Mouse (Mus musculus) cortical plate, adult 2 months (tissue): Measurements from ENCODE around the gene Fam189a1. TPM values are rescaled to one million over a fixed set of nuclear protein-coding genes. Genes with fewer than 3 reads are reported as not detected.

Experiments used
- H3K27ac ChIP-seq: fragments of 200-500 bp; 2 replicates; pipeline ENCODE4 v1.5.1; 2012; ENCODE audit warnings: low read length, control low read depth, inconsistent platforms; ENCODE audit not compliant: insufficient read depth
- H3K4me1 ChIP-seq: fragments of 200-500 bp; 2 replicates; pipeline ENCODE4 v1.6.1; 2011; ENCODE audit warnings: low read length; ENCODE audit not compliant: control insufficient read depth, insufficient read depth
- H3K4me3 ChIP-seq: fragments of 200-500 bp; 2 replicates; pipeline ENCODE4 v1.5.1; 2011; ENCODE audit warnings: mild to moderate bottlenecking, low read length, control low read depth; ENCODE audit not compliant: insufficient read depth
- CTCF ChIP-seq: fragments of 200-500 bp; IDR thresholded peaks from 2 replicates; pipeline ENCODE4 v1.5.1; 2011; ENCODE audit warnings: mild to moderate bottlenecking, control low read depth, low read length; ENCODE audit not compliant: insufficient read depth; ENCODE audit errors: extremely low read depth
- POLR2A ChIP-seq: fragments of 200-500 bp; IDR thresholded peaks from 2 replicates; pipeline ENCODE4 v1.6.1; 2011; ENCODE audit warnings: mild to moderate bottlenecking, low read length, control low read depth; ENCODE audit not compliant: insufficient read depth; ENCODE audit errors: extremely low read depth
- polyA plus RNA-seq: library from polyadenylated mRNA; depleted of rRNA; stranded (reverse); fragments of >200 nt; gene quantifications from 2 replicates; pipeline ENCODE4 v1.2.3, GENCODE M21; 2012

Gene Fam189a1
- polyA plus RNA-seq, 1 experiment: 61.3 TPM

- Histone ChIP-seq H3K4me1 (peaks cover 9% of the 10 kb centered on the region; the same call in 1 of the 2 replicates), H3K4me3 (no peak overlapping the region), H3K27ac (no peak overlapping the region)
- TF ChIP-seq CTCF: no peak
- no peak for TF ChIP-seq POLR2A
Measured at GRCm38 (mm10) chr7:65105097-65105467, 51.3 kb downstream of the Fam189a1 start.

GRCm38 (mm10) chr7:65104207-65105096, 51.9 kb downstream of the Fam189a1 start:
- H3K27ac ChIP-seq: no peak overlapping the region
- no peak overlapping the region for H3K4me3 ChIP-seq
- no peak for TF ChIP-seq CTCF
- no peak for TF ChIP-seq POLR2A
- H3K4me1 ChIP-seq: peaks cover 9% of the 10 kb centered on the region; the same call in 1 of the 2 replicates

- Histone ChIP-seq H3K4me1 (peaks cover 19% of the 10 kb centered on the region), H3K27ac (no peak overlapping the region), H3K4me3 (no peak overlapping the region)
- TF ChIP-seq POLR2A (no peak), CTCF (no peak)
Measured at GRCm38 (mm10) chr7:65101661-65102060, 54.7 kb downstream of the Fam189a1 start.

GRCm38 (mm10) chr7:65097708-65098107, 58.7 kb downstream of the Fam189a1 start:
- Histone ChIP-seq H3K4me1 (peaks cover 23% of the 10 kb centered on the region), H3K27ac (no peak overlapping the region), H3K4me3 (no peak overlapping the region)
- TF ChIP-seq CTCF (no peak), POLR2A (0 out of 2 replicates have a peak, but pooled peaks have one; percentile 7)

GRCm38 (mm10) chr7:65095631-65096107, 60.7 kb downstream of the Fam189a1 start:
- H3K4me1 ChIP-seq: peaks cover 29% of the 10 kb centered on the region
- no peak overlapping the region for H3K4me3 ChIP-seq
- TF ChIP-seq CTCF: no peak
- H3K27ac ChIP-seq: no peak overlapping the region

- Histone ChIP-seq H3K4me3 (no peak overlapping the region), H3K27ac (no peak overlapping the region; the same call in 1 of the 2 replicates), H3K4me1 (peaks cover 25% of the 10 kb centered on the region)
- no peak for TF ChIP-seq POLR2A
- TF ChIP-seq CTCF: no peak
Measured at GRCm38 (mm10) chr7:65093314-65093713, 63.1 kb downstream of the Fam189a1 start.

- TF ChIP-seq POLR2A (no peak), CTCF (no peak)
- H3K4me1 ChIP-seq: peaks cover 18% of the 10 kb centered on the region
- H3K4me3 ChIP-seq: no peak overlapping the region
- H3K27ac ChIP-seq: no peak overlapping the region
Measured at GRCm38 (mm10) chr7:65091486-65091885, 64.9 kb downstream of the Fam189a1 start.

- H3K4me3 ChIP-seq: no peak overlapping the region
Measured at GRCm38 (mm10) chr7:65085972-65086371, 70.4 kb downstream of the Fam189a1 start.

GRCm38 (mm10) chr7:65082778-65083091, 73.6 kb downstream of the Fam189a1 start:
- TF ChIP-seq CTCF (no peak), POLR2A (no peak)

More at GRCm38 (mm10) chr7:65085972-65086371, 70.4 kb downstream of the Fam189a1 start:
- Histone ChIP-seq H3K27ac (no peak overlapping the region), H3K4me1 (peaks cover 2% of the 10 kb centered on the region)
- TF ChIP-seq POLR2A (no peak), CTCF (no peak)

GRCm38 (mm10) chr7:65081979-65082777, 74.2 kb downstream of the Fam189a1 start:
- Histone ChIP-seq H3K27ac (no peak overlapping the region), H3K4me3 (no peak overlapping the region), H3K4me1 (peaks cover 2% of the 10 kb centered on the region; the same call in 1 of the 2 replicates)
- TF ChIP-seq CTCF: no peak
- no peak for TF ChIP-seq POLR2A

More at GRCm38 (mm10) chr7:65082778-65083091, 73.6 kb downstream of the Fam189a1 start:
- Histone ChIP-seq H3K4me3 (no peak overlapping the region), H3K27ac (no peak overlapping the region), H3K4me1 (peaks cover 2% of the 10 kb centered on the region; the same call in 1 of the 2 replicates)
